Mouse (Mus musculus) intestine, embryonic 14.5 days (tissue): ENCODE data around the gene Apol9b. TPM values are rescaled to one million over a fixed set of nuclear protein-coding genes. Genes with fewer than 3 reads are reported as not detected.
"Not testable (repeated sequence)": the region's sequence is repeated elsewhere in the genome, so short reads cannot be mapped to it uniquely, and the experiment has no call there.

ENCODE experiments used
- ATAC-seq: fragments of 200-750 bp; cut with Nextera tagmentation; replicated peaks from 2 replicates; pipeline ENCODE4 v1.8.0; 2017; ENCODE audit warnings: low read depth, moderate number of reproducible peaks, moderate TSS enrichment, moderate library complexity; ENCODE audit not compliant: low FRiP score, low TSS enrichment
- DNase-seq: peaks from one replicate; pipeline ENCODE4 v3.0.0-alpha.2; 2018; ENCODE audit warnings: low spot score
- H3K27ac ChIP-seq: fragments of 300-500 bp; sonication (generic); 2 replicates; pipeline ENCODE4 v1.5.1; 2014; ENCODE audit warnings: low read depth, mild to moderate bottlenecking, control low read depth
- H3K27me3 ChIP-seq: fragments of 300-500 bp; sonication (generic); replicated peaks from 2 replicates; pipeline ENCODE4 v1.6.1; 2014; ENCODE audit warnings: low read length, control low read depth; ENCODE audit not compliant: control insufficient read depth, insufficient read depth
- H3K36me3 ChIP-seq: fragments of 300-500 bp; sonication (generic); 2 replicates; pipeline ENCODE4 v1.6.1; 2014; ENCODE audit warnings: low read length, control low read depth; ENCODE audit not compliant: control insufficient read depth, insufficient read depth
- H3K4me1 ChIP-seq: fragments of 300-500 bp; sonication (generic); replicated peaks from 2 replicates; pipeline ENCODE4 v1.6.1; 2014; ENCODE audit warnings: low read length, control low read depth, mixed read lengths; ENCODE audit not compliant: control insufficient read depth, insufficient read depth
- H3K4me2 ChIP-seq: fragments of 300-500 bp; sonication (generic); 2 replicates; pipeline ENCODE4 v1.6.1; 2014; ENCODE audit warnings: low read length
- H3K4me3 ChIP-seq: fragments of 300-500 bp; sonication (generic); 2 replicates; pipeline ENCODE4 v1.5.1; 2014; ENCODE audit warnings: low read depth, low read length, control low read depth, mixed read lengths
- H3K9ac ChIP-seq: fragments of 300-500 bp; sonication (generic); 2 replicates; pipeline ENCODE4 v1.6.1; 2014; ENCODE audit warnings: mild to moderate bottlenecking, low read length
- H3K9me3 ChIP-seq: fragments of 300-500 bp; sonication (generic); 2 replicates; pipeline ENCODE4 v1.6.1; 2016; ENCODE audit warnings: low read length, control low read depth; ENCODE audit not compliant: control insufficient read depth
- WGBS: fragments of 180-500 bp; shearing (Covaris S2); extraction: QIAGEN DNeasy Blood & Tissue Kit; methylation state at CpG from one replicate; pipeline ENCODE4 v1.1.7; 2014; 5-methylcytosine and 5-hydroxymethylcytosine counted together
- polyA plus RNA-seq: library from polyadenylated mRNA; unstranded; fragments of >200 nt; fragmentation: Nextera tagmentation; extraction: Ambion mirVana; gene quantifications from 2 replicates; pipeline ENCODE4 v1.2.1, GENCODE M21; 2014

Apol9b gene
- polyA plus RNA-seq, 1 experiment from 2014 or later: 0.32 TPM

DNA sequence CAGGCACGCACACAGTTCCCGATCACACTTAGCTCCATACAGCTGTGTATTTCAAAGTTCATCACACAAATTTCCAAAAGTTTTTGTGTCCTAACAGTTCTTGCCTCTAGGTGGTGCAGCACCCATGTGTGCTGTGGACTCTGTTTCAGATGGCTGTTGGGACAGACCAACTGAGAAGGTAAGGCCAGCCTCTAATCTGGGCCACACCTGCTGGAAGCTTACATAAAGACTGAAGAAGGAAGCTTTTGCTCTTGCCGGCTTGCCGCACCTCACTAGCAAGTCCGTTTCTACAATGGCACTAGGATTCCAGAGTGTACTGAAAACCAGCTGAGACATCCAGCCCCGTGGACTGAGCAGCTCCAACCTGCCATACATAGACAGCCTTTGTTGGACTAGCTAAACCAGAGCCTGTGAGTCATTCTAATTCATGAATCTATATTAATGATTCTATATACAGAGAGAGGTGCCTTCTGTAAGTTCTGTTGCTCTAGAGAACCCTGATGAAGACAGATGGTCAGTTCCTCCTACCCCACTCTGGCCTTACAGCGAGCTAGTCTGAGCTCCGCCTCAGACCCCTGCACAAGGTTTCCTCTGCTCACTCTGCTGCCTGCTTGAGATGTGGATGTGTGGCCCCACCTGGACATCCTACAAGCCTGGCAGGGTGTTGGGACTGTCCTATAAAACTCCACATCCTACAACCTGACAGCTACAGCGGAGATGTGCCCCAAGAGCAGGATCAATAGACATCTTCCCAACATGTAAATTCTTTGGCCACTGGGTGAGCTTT lies 11.9 kb downstream of the Apol9b start:
- Histone ChIP-seq H3K36me3 (no peaks in the 10 kb centered on the region), H3K27ac (no peak overlapping the region), H3K27me3 (no peaks in the 10 kb centered on the region), H3K9me3 (no peaks in the 10 kb centered on the region), H3K9ac (no peak overlapping the region), H3K4me2 (no peak overlapping the region), H3K4me3 (no peak overlapping the region), H3K4me1 (no peaks in the 10 kb centered on the region)
- ATAC-seq (no peak), DNase-seq (no peak)
- 67% methylated on average over 9 of the region's 9 CpGs for WGBS

GRCm38 (mm10) chr15:77741556-77741955 lies 12.7 kb downstream of the Apol9b start:
- not testable (repeated sequence) for H3K4me3 ChIP-seq, H3K27ac ChIP-seq, H3K27me3 ChIP-seq, H3K36me3 ChIP-seq, H3K9me3 ChIP-seq, H3K4me1 ChIP-seq, H3K4me2 ChIP-seq, H3K9ac ChIP-seq, DNase-seq, ATAC-seq
- WGBS: 81% methylated on average over 6 of the region's 6 CpGs

GRCm38 (mm10) chr15:77744632-77745031 lies 15.8 kb downstream of the Apol9b start:
- no peak overlapping the region for H3K27ac ChIP-seq
- 30% methylated on average over 5 of the region's 5 CpGs for WGBS
- DNase-seq (no peak), ATAC-seq (no peak)
- H3K4me3 ChIP-seq: no peak overlapping the region
- H3K9ac ChIP-seq: no peak overlapping the region
- H3K9me3 ChIP-seq: no peaks in the 10 kb centered on the region
- H3K4me2 ChIP-seq: no peak overlapping the region
- no peaks in the 10 kb centered on the region for H3K27me3 ChIP-seq
- no peaks in the 10 kb centered on the region for H3K4me1 ChIP-seq
- H3K36me3 ChIP-seq: no peaks in the 10 kb centered on the region

- Histone ChIP-seq H3K36me3 (no peaks in the 10 kb centered on the region), H3K27ac (no peak overlapping the region), H3K4me2 (no peak overlapping the region), H3K4me3 (no peak overlapping the region), H3K9ac (no peak overlapping the region), H3K27me3 (no peaks in the 10 kb centered on the region), H3K4me1 (no peaks in the 10 kb centered on the region), H3K9me3 (no peaks in the 10 kb centered on the region)
- DNase-seq (no peak), ATAC-seq (no peak)
These were observed 16.2 kb downstream of the Apol9b start for GRCm38 (mm10) chr15:77745081-77745480.

- no peak for ATAC-seq
- H3K9ac ChIP-seq: no peak overlapping the region
- no peaks in the 10 kb centered on the region for H3K36me3 ChIP-seq
- no peaks in the 10 kb centered on the region for H3K27me3 ChIP-seq
- H3K4me3 ChIP-seq: no peak overlapping the region
- no peak overlapping the region for H3K27ac ChIP-seq
- WGBS: 100% methylated on average over 1 of the region's 1 CpGs
- DNase-seq: no peak
- no peaks in the 10 kb centered on the region for H3K4me1 ChIP-seq
- no peaks in the 10 kb centered on the region for H3K9me3 ChIP-seq
- no peak overlapping the region for H3K4me2 ChIP-seq
These were observed 17.5 kb downstream of the Apol9b start for GRCm38 (mm10) chr15:77746326-77746725.

DNA sequence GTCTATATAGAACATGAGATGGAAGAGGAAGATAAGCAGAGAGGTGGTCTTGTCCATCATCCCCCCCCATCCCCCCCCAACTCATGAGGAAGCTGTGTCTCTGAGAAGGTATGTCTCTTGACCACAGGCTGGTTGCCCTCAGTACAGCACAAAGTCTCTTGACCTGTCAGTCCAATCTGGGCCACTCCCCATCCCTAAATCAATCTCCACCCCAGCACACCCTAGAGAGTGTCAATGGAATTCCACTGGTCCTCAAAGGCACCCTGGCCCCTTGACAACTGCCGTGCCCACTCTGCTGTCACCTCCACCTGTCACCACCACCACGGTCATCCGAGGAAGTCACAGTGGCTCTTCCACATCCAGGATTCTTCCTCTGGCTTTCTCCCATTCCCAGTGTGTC lies 19.6 kb downstream of the Apol9b start:
- DNase-seq (no peak), ATAC-seq (no peak)
- H3K4me3 ChIP-seq: no peak overlapping the region
- no peak overlapping the region for H3K9ac ChIP-seq
- no peak overlapping the region for H3K4me2 ChIP-seq
- no peaks in the 10 kb centered on the region for H3K36me3 ChIP-seq
- H3K27me3 ChIP-seq: no peaks in the 10 kb centered on the region
- no peak overlapping the region for H3K27ac ChIP-seq
- WGBS: 81% methylated on average over 3 of the region's 3 CpGs
- H3K4me1 ChIP-seq: no peaks in the 10 kb centered on the region
- H3K9me3 ChIP-seq: no peaks in the 10 kb centered on the region

DNA sequence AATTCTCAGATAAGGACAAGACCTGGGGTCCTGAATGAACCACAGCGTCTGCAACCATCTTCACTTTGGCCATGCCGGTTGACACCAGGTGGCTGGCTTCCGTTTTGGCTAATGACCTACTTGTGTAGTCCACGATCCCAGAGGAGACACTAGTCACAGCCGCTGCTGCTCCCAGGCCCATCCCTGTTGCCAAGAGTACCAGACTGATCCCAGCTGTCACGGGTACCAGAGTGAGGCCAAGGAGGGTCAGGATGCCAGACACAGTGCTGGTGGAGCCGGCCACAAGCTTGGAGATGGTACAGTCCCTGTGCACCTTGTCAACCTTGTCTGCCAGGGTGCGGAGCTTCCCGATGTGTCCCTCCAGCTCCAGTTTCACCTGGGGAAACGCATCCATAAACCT lies 20.9 kb downstream of the Apol9b start:
- DNase-seq (no peak), ATAC-seq (no peak)
- no peak overlapping the region for H3K4me3 ChIP-seq
- H3K27ac ChIP-seq: no peak overlapping the region
- H3K9ac ChIP-seq: no peak overlapping the region
- no peak overlapping the region for H3K4me2 ChIP-seq
- no peaks in the 10 kb centered on the region for H3K4me1 ChIP-seq
- H3K9me3 ChIP-seq: no peaks in the 10 kb centered on the region
- H3K36me3 ChIP-seq: no peaks in the 10 kb centered on the region
- no peaks in the 10 kb centered on the region for H3K27me3 ChIP-seq
- WGBS: 90% methylated on average over 10 of the region's 10 CpGs

- 18% methylated on average over 1 of the region's 1 CpGs for WGBS
- no peaks in the 10 kb centered on the region for H3K4me1 ChIP-seq
- no peaks in the 10 kb centered on the region for H3K27me3 ChIP-seq
- no peaks in the 10 kb centered on the region for H3K36me3 ChIP-seq
- H3K9ac ChIP-seq: no peak overlapping the region
- no peak overlapping the region for H3K27ac ChIP-seq
- H3K9me3 ChIP-seq: no peaks in the 10 kb centered on the region
- no peak overlapping the region for H3K4me2 ChIP-seq
- DNase-seq (no peak), ATAC-seq (no peak; the same call in 1 of the 2 replicates)
- H3K4me3 ChIP-seq: no peak overlapping the region
These were observed 21.6 kb downstream of the Apol9b start for GRCm38 (mm10) chr15:77750461-77750860.

DNA sequence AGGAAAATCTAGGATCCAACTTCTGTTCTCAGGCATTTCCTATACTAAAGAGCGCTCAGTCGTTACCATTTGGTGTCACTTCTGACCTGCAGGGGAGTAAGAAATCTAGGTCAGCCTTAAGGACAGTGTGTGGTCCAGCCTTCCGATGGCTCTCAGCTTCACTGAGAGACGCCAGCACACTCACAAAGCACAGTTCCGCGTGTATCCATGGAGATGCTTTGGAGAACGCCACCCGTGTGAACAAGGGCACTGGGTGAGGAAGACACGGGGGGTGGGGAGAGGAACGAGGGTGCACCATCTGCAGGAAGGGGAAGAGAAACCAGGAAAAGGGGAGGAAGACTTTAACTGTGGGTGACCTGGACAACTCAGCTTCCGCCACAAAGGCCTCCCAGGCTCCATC lies 23.6 kb downstream of the Apol9b start:
- 56% methylated on average over 11 of the region's 11 CpGs for WGBS
- Histone ChIP-seq H3K27ac (no peak overlapping the region), H3K27me3 (no peaks in the 10 kb centered on the region), H3K4me1 (no peaks in the 10 kb centered on the region), H3K9ac (no peak overlapping the region), H3K4me3 (no peak overlapping the region), H3K4me2 (no peak overlapping the region), H3K9me3 (no peaks in the 10 kb centered on the region), H3K36me3 (no peaks in the 10 kb centered on the region)
- DNase-seq (no peak), ATAC-seq (no peak)
